Mouse (Mus musculus): ENCODE measurements around the gene Sart1. TPM values are rescaled to one million over a fixed set of nuclear protein-coding genes. Genes with fewer than 3 reads are reported as not detected.

Gene Sart1
- total and polyA plus RNA-seq, 2 experiments from 2014 or later, result 4.4 to 26.9 TPM

- no peak for ATAC-seq (ENCODE audit: insufficient read depth, low read depth)
- TF ChIP-seq EP300 (IDR thresholded peaks at IDR 0.05; ENCODE audit: low read depth) (no peak), CTCF (IDR thresholded peaks at IDR 0.05; ENCODE audit: low read depth) (peak; percentile 17; the same call in 1 of the 2 replicates)
- no peaks in the 10 kb centered on the region for H3K9me3 ChIP-seq (replicated peaks; ENCODE audit: control insufficient read depth, low read length)
- DNase-seq (ENCODE audit: low spot score), result no peak
- no peaks in the 10 kb centered on the region for H3K27me3 ChIP-seq (ENCODE audit: control insufficient read depth, insufficient read depth, low read length)
- H3K27ac ChIP-seq (ENCODE audit: low read depth), result peak overlapping the region; percentile 97
- 11% methylated on average over 11 of the region's 11 CpGs for WGBS
- peaks cover 15% of the 10 kb centered on the region for H3K4me1 ChIP-seq (ENCODE audit: control insufficient read depth, insufficient read depth)
- peaks cover 54% of the 10 kb centered on the region for H3K36me3 ChIP-seq (replicated peaks; ENCODE audit: control insufficient read depth, insufficient read depth, low read length)
- peak overlapping the region; percentile 97 for H3K4me2 ChIP-seq (ENCODE audit: low read depth, low read length)
- H3K4me3 ChIP-seq (ENCODE audit: low read depth, low read length), result peak overlapping the region; percentile 78
- peak overlapping the region; percentile 77 for H3K9ac ChIP-seq (replicated peaks; ENCODE audit: low read depth, low read length)
Observed at GRCm38 (mm10) chr19:5367455-5367854, 21.0 kb downstream of the Sart1 start.

GRCm38 (mm10) chr19:5367053-5367359 lies 21.5 kb downstream of the Sart1 start, which contains the start of gene Banf1:
Banf1 (minus strand) TSS chr19:5367168.
- Histone ChIP-seq H3K4me2 (ENCODE audit: low read depth, low read length) (peak within 1 kb of the TSS; percentile 97), H3K36me3 (replicated peaks; ENCODE audit: control insufficient read depth, insufficient read depth, low read length) (peaks cover 50% of the 10 kb centered on the region), H3K27me3 (ENCODE audit: control insufficient read depth, insufficient read depth, low read length) (no peaks in the 10 kb centered on the region), H3K9me3 (replicated peaks; ENCODE audit: control insufficient read depth, low read length) (no peaks in the 10 kb centered on the region), H3K27ac (ENCODE audit: low read depth) (peak within 1 kb of the TSS; percentile 97), H3K4me1 (ENCODE audit: control insufficient read depth, insufficient read depth) (peaks cover 15% of the 10 kb centered on the region), H3K9ac (replicated peaks; ENCODE audit: low read depth, low read length) (peak within 1 kb of the TSS; percentile 77), H3K4me3 (ENCODE audit: low read depth, low read length) (peak within 1 kb of the TSS; percentile 78)
- under 1% methylated on average over 33 of the region's 33 CpGs for WGBS
- no peak for DNase-seq (ENCODE audit: low spot score)
- no peak for TF ChIP-seq CTCF (IDR thresholded peaks at IDR 0.05; ENCODE audit: low read depth)
- TF ChIP-seq EP300 (IDR thresholded peaks at IDR 0.05; ENCODE audit: low read depth), result no peak
- no peak for ATAC-seq (ENCODE audit: insufficient read depth, low read depth)

DNA sequence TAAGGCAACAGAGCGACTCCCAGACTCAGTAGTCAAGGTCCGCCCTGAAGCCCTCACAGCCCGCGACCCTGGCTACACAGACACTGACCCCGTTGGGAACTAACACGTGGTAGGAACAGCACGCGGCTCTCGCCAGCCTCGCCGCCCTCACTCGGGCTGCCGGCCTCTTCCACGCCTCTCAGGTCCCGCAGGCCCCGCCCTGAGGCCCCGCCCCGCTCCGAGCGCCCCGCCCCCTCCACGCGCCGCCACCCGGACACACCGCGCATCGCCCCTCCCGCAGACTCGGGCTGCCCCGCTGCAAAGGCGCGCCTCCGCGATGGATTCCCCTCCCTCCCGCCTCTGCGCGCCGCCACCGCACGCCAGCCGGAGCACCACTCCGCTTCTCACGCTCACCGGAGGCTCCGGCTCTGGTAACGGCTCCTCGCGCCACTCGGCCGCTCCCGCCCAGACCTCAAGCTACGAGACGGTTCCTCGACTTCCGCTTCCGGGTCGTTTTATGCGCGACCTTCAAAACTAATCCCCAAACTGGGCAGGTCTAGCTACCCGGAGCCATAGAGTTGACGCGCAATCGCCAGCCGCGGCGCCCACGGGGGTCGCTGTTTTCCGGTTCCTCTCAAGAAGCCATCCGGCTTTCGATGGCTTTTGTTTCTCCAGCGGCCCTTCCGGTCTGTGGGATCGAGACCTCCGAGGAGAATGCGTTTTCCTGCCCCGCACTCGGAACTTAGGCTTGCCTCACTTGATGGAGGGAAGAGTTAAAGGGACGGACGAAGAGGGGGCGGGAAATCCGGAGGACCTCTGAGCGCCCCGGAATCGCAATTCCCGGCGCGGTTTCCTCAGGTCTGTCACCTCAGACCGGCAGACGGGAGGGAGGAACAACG lies 22.1 kb downstream of the Sart1 start, which contains the start of gene Eif1ad:
Gene Eif1ad, plus strand, starts transcription at position 567 of the 878 bp plus-strand sequence.
- peak within 1 kb of the TSS; percentile 97 for H3K4me2 ChIP-seq (ENCODE audit: low read depth, low read length)
- H3K9ac ChIP-seq (replicated peaks; ENCODE audit: low read depth, low read length), result peak within 1 kb of the TSS; percentile 77
- peaks cover 15% of the 10 kb centered on the region for H3K4me1 ChIP-seq (ENCODE audit: control insufficient read depth, insufficient read depth)
- H3K9me3 ChIP-seq (replicated peaks; ENCODE audit: control insufficient read depth, low read length), result no peaks in the 10 kb centered on the region
- peaks cover 45% of the 10 kb centered on the region for H3K36me3 ChIP-seq (replicated peaks; ENCODE audit: control insufficient read depth, insufficient read depth, low read length)
- peak; percentile 92 for DNase-seq (ENCODE audit: low spot score)
- peak within 1 kb of the TSS; percentile 97 for H3K27ac ChIP-seq (ENCODE audit: low read depth)
- peak; percentile 94 for ATAC-seq (ENCODE audit: insufficient read depth, low read depth)
- H3K4me3 ChIP-seq (ENCODE audit: low read depth, low read length), result peak within 1 kb of the TSS; percentile 78
- under 1% methylated on average over 77 of the region's 92 CpGs for WGBS
- H3K27me3 ChIP-seq (ENCODE audit: control insufficient read depth, insufficient read depth, low read length), result no peaks in the 10 kb centered on the region
- TF ChIP-seq CTCF (IDR thresholded peaks at IDR 0.05; ENCODE audit: low read depth) (0 out of 2 replicates have a peak, but pooled peaks have one; percentile 4), EP300 (IDR thresholded peaks at IDR 0.05; ENCODE audit: low read depth) (0 out of 2 replicates have a peak, but pooled peaks have one; percentile 49)

DNA sequence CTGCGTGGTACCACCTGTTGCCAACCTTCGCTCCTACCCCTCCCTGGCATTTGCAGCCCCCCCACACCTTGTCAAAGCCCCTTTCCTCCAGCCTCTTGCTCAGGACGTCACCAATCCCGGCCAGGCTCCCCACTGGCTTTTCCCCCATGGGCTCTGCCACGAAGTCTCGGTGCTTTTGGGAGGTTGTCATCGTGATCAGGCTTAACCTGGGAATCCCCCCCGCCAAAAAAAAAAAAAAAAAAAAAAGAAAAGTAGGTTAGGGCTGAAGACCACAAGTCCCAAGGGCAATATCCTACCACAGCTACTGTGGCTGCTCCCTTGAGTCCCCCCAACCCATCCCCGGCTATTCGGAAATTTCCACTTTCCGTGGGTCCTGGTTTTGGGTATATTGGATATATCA lies 22.8 kb downstream of the Sart1 start:
- H3K9me3 ChIP-seq (replicated peaks; ENCODE audit: control insufficient read depth, low read length), result no peaks in the 10 kb centered on the region
- H3K36me3 ChIP-seq (replicated peaks; ENCODE audit: control insufficient read depth, insufficient read depth, low read length), result peaks cover 41% of the 10 kb centered on the region
- H3K4me2 ChIP-seq (ENCODE audit: low read depth, low read length), result peak overlapping the region; percentile 97
- peak overlapping the region; percentile 77 for H3K9ac ChIP-seq (replicated peaks; ENCODE audit: low read depth, low read length)
- no peaks in the 10 kb centered on the region for H3K27me3 ChIP-seq (ENCODE audit: control insufficient read depth, insufficient read depth, low read length)
- TF ChIP-seq EP300 (IDR thresholded peaks at IDR 0.05; ENCODE audit: low read depth) (no peak), CTCF (IDR thresholded peaks at IDR 0.05; ENCODE audit: low read depth) (no peak)
- DNase-seq (ENCODE audit: low spot score) (no peak), ATAC-seq (ENCODE audit: insufficient read depth, low read depth) (no peak)
- peak overlapping the region; percentile 78 for H3K4me3 ChIP-seq (ENCODE audit: low read depth, low read length)
- WGBS, result 18% methylated on average over 11 of the region's 11 CpGs
- H3K27ac ChIP-seq (ENCODE audit: low read depth), result peak overlapping the region; percentile 97
- peaks cover 19% of the 10 kb centered on the region for H3K4me1 ChIP-seq (ENCODE audit: control insufficient read depth, insufficient read depth)

DNA sequence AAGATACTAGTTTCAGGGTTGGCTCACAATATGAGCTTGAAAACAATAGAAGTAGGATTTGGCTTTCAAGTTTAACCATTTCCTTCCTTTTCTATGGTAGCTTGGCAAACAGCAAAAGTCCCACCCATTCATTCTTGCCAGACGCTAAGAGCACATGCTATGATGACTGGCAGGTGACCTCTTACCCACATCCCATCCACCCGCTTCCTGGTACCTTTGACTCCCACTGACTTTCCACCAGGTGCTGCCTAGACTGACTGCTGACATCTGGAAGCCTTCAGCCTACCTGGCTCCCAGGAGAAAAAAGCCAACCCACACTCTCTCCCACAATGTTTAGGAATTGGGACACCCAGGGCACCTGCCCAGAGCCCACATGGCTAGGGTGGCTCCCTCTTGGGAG lies 24.4 kb downstream of the Sart1 start:
- Histone ChIP-seq H3K27ac (ENCODE audit: low read depth) (no peak overlapping the region), H3K9me3 (replicated peaks; ENCODE audit: control insufficient read depth, low read length) (no peaks in the 10 kb centered on the region), H3K4me3 (ENCODE audit: low read depth, low read length) (no peak overlapping the region), H3K4me1 (ENCODE audit: control insufficient read depth, insufficient read depth) (peaks cover 19% of the 10 kb centered on the region), H3K36me3 (replicated peaks; ENCODE audit: control insufficient read depth, insufficient read depth, low read length) (peaks cover 25% of the 10 kb centered on the region), H3K4me2 (ENCODE audit: low read depth, low read length) (no peak overlapping the region), H3K9ac (replicated peaks; ENCODE audit: low read depth, low read length) (no peak overlapping the region), H3K27me3 (ENCODE audit: control insufficient read depth, insufficient read depth, low read length) (no peaks in the 10 kb centered on the region)
- no peak for TF ChIP-seq CTCF (IDR thresholded peaks at IDR 0.05; ENCODE audit: low read depth)
- no peak for ATAC-seq (ENCODE audit: insufficient read depth, low read depth)
- no peak for DNase-seq (ENCODE audit: low spot score)
- WGBS, result 71% methylated on average over 2 of the region's 2 CpGs
